Mouse (Mus musculus) retina, postnatal 7 days (tissue): ENCODE measurements at regions not wholly inside any gene's neighbourhood (a gene's known extent, or its start where the extent isn't known, plus 50 kb on each side); places are given as distances from the start of the nearest gene placed in this dataset.
"Not testable (repeated sequence)": the region's sequence is repeated elsewhere in the genome, so short reads cannot be mapped to it uniquely, and the experiment has no call there.

Source experiments
- DNase-seq: peaks from one replicate; pipeline ENCODE4 v3.0.0-alpha.2; 2012; ENCODE audit warnings: low read depth, low spot score

GRCm38 (mm10) chr6:16765354-16765753 lies 132.9 kb downstream of the Tfec start:
- no peak for DNase-seq

GRCm38 (mm10) chr6:16764707-16765106 lies 133.5 kb downstream of the Tfec start:
- no peak for DNase-seq

GRCm38 (mm10) chr6:16755044-16755443 lies 143.2 kb downstream of the Tfec start:
- not testable (repeated sequence) for DNase-seq

- no peak for DNase-seq
Observed at GRCm38 (mm10) chr6:16733184-16733583, 165.1 kb downstream of the Tfec start.

- DNase-seq, result no peak
Observed at GRCm38 (mm10) chr6:16732095-16732494, 166.1 kb downstream of the Tfec start.

- DNase-seq, result no peak
Observed at GRCm38 (mm10) chr6:16727256-16727890, 170.9 kb downstream of the Tfec start.

- DNase-seq, result no peak
Observed at GRCm38 (mm10) chr6:16725256-16725655, 173.0 kb downstream of the Tfec start.

- DNase-seq, result no peak
Observed at GRCm38 (mm10) chr6:16704496-16704895, 193.7 kb downstream of the Tfec start.

GRCm38 (mm10) chr6:16703412-16703746 lies 194.9 kb downstream of the Tfec start:
- no peak for DNase-seq

GRCm38 (mm10) chr6:16702706-16703411 lies 195.4 kb downstream of the Tfec start:
- no peak for DNase-seq

GRCm38 (mm10) chr6:16697285-16697684 lies 201.0 kb downstream of the Tfec start:
- DNase-seq, result no peak

- DNase-seq, result peak; percentile 0
Observed at GRCm38 (mm10) chr6:16668004-16668403, 230.2 kb downstream of the Tfec start.

- no peak for DNase-seq
Observed at GRCm38 (mm10) chr6:16667241-16667640, 231.0 kb downstream of the Tfec start.

- no peak for DNase-seq
Observed at GRCm38 (mm10) chr6:16646269-16646668, 252.0 kb downstream of the Tfec start.

GRCm38 (mm10) chr6:16643519-16643918 lies 254.7 kb downstream of the Tfec start:
- DNase-seq, result no peak

GRCm38 (mm10) chr6:16636736-16637304 lies 261.4 kb downstream of the Tfec start:
- DNase-seq, result no peak

GRCm38 (mm10) chr6:16636108-16636507 lies 262.1 kb downstream of the Tfec start:
- no peak for DNase-seq

- peak; percentile 27 for DNase-seq
Observed at GRCm38 (mm10) chr6:16607393-16608023, 290.7 kb downstream of the Tfec start.

- no peak for DNase-seq
Observed at GRCm38 (mm10) chr6:16606687-16607392, 291.4 kb downstream of the Tfec start.

GRCm38 (mm10) chr6:16592411-16592810 lies 305.8 kb downstream of the Tfec start:
- no peak for DNase-seq

GRCm38 (mm10) chr6:16582302-16582701 lies 315.9 kb downstream of the Tfec start:
- DNase-seq, result no peak

- DNase-seq, result no peak
Observed at GRCm38 (mm10) chr6:16581801-16582200, 316.4 kb downstream of the Tfec start.
